Mouse (Mus musculus): ENCODE data around the gene Pkd1l3. TPM values are rescaled to one million over a fixed set of nuclear protein-coding genes. Genes with fewer than 3 reads are reported as not detected.

The Pkd1l3 gene
- polyA plus RNA-seq, 1 experiment from 2014 or later = 0.28 TPM

- H3K27ac ChIP-seq (ENCODE audit: low read depth) = peak overlapping the region; percentile 60
- 63% methylated on average over 3 of the region's 3 CpGs for WGBS (ENCODE audit: insufficient replicate concordance)
- peaks cover 7% of the 10 kb centered on the region; the same call in 1 of the 2 replicates for H3K4me1 ChIP-seq (ENCODE audit: insufficient read depth)
- H3K27me3 ChIP-seq (ENCODE audit: insufficient read depth, low read length) = no peaks in the 10 kb centered on the region
- DNase-seq (no peak), ATAC-seq (peak; percentile 51)
- peak; percentile 82 for TF ChIP-seq EP300 (IDR thresholded peaks at IDR 0.05; ENCODE audit: low read depth)
- TF ChIP-seq CTCF (IDR thresholded peaks at IDR 0.05; ENCODE audit: low read depth) = no peak
- H3K36me3 ChIP-seq (replicated peaks; ENCODE audit: insufficient read depth, low read length) = peaks cover 13% of the 10 kb centered on the region
- peak overlapping the region; percentile 44 for H3K4me2 ChIP-seq (ENCODE audit: low read depth, low read length)
- H3K4me3 ChIP-seq (ENCODE audit: low read depth, low read length) = no peak overlapping the region
- no peaks in the 10 kb centered on the region for H3K9me3 ChIP-seq (ENCODE audit: low read length)
- peak overlapping the region; percentile 48; the same call in 1 of the 2 replicates for H3K9ac ChIP-seq (replicated peaks)
Measured at GRCm38 (mm10) chr8:109591367-109591766, 22.9 kb upstream of the Pkd1l3 start.

GRCm38 (mm10) chr8:109592164-109592563 lies 22.2 kb upstream of the Pkd1l3 start:
- H3K9me3 ChIP-seq (ENCODE audit: low read length) = no peaks in the 10 kb centered on the region
- no peaks in the 10 kb centered on the region for H3K27me3 ChIP-seq (ENCODE audit: insufficient read depth, low read length)
- ATAC-seq (peak; percentile 40), DNase-seq (no peak)
- H3K36me3 ChIP-seq (replicated peaks; ENCODE audit: insufficient read depth, low read length) = peaks cover 13% of the 10 kb centered on the region
- H3K9ac ChIP-seq (replicated peaks) = 0 out of 2 replicates have a peak overlapping the region, but pooled peaks have one; percentile 16
- peaks cover 7% of the 10 kb centered on the region; the same call in 1 of the 2 replicates for H3K4me1 ChIP-seq (ENCODE audit: insufficient read depth)
- 48% methylated on average over 5 of the region's 5 CpGs for WGBS (ENCODE audit: insufficient replicate concordance)
- no peak overlapping the region for H3K4me3 ChIP-seq (ENCODE audit: low read depth, low read length)
- TF ChIP-seq EP300 (IDR thresholded peaks at IDR 0.05; ENCODE audit: low read depth) (no peak), CTCF (IDR thresholded peaks at IDR 0.05; ENCODE audit: low read depth) (no peak)
- peak overlapping the region; percentile 60 for H3K27ac ChIP-seq (ENCODE audit: low read depth)
- peak overlapping the region; percentile 44 for H3K4me2 ChIP-seq (ENCODE audit: low read depth, low read length)

- Histone ChIP-seq H3K9ac (replicated peaks) (no peak overlapping the region), H3K27me3 (ENCODE audit: insufficient read depth, low read length) (no peaks in the 10 kb centered on the region), H3K4me2 (ENCODE audit: low read depth, low read length) (no peak overlapping the region), H3K4me1 (ENCODE audit: insufficient read depth) (peaks cover 7% of the 10 kb centered on the region; the same call in 1 of the 2 replicates), H3K36me3 (replicated peaks; ENCODE audit: insufficient read depth, low read length) (peaks cover 13% of the 10 kb centered on the region), H3K9me3 (ENCODE audit: low read length) (no peaks in the 10 kb centered on the region), H3K27ac (ENCODE audit: low read depth) (no peak overlapping the region), H3K4me3 (ENCODE audit: low read depth, low read length) (no peak overlapping the region)
- peak; percentile 34 for DNase-seq
- ATAC-seq = peak; percentile 35; the same call in 1 of the 2 replicates
- 63% methylated on average over 6 of the region's 6 CpGs for WGBS (ENCODE audit: insufficient replicate concordance)
- TF ChIP-seq CTCF (IDR thresholded peaks at IDR 0.05; ENCODE audit: low read depth) = peak; percentile 76
- no peak for TF ChIP-seq EP300 (IDR thresholded peaks at IDR 0.05; ENCODE audit: low read depth)
Measured at GRCm38 (mm10) chr8:109593117-109593788, 21.1 kb upstream of the Pkd1l3 start.

- H3K9me3 ChIP-seq (ENCODE audit: low read length) = no peaks in the 10 kb centered on the region
- no peak for TF ChIP-seq EP300 (IDR thresholded peaks at IDR 0.05; ENCODE audit: low read depth)
- peak; percentile 95 for TF ChIP-seq CTCF (IDR thresholded peaks at IDR 0.05; ENCODE audit: low read depth)
- 43% methylated on average over 8 of the region's 8 CpGs for WGBS (ENCODE audit: insufficient replicate concordance)
- peak; percentile 37; the same call in 1 of the 2 replicates for ATAC-seq
- H3K27me3 ChIP-seq (ENCODE audit: insufficient read depth, low read length) = no peaks in the 10 kb centered on the region
- peaks cover 7% of the 10 kb centered on the region; the same call in 1 of the 2 replicates for H3K4me1 ChIP-seq (ENCODE audit: insufficient read depth)
- DNase-seq = peak; percentile 82
- H3K4me3 ChIP-seq (ENCODE audit: low read depth, low read length) = no peak overlapping the region
- H3K36me3 ChIP-seq (replicated peaks; ENCODE audit: insufficient read depth, low read length) = peaks cover 19% of the 10 kb centered on the region
- no peak overlapping the region for H3K27ac ChIP-seq (ENCODE audit: low read depth)
- no peak overlapping the region for H3K4me2 ChIP-seq (ENCODE audit: low read depth, low read length)
- H3K9ac ChIP-seq (replicated peaks) = no peak overlapping the region
Measured at GRCm38 (mm10) chr8:109595854-109596253, 18.5 kb upstream of the Pkd1l3 start.

- DNase-seq (no peak), ATAC-seq (no peak)
- no peak overlapping the region for H3K9ac ChIP-seq (replicated peaks)
- 70% methylated on average over 2 of the region's 2 CpGs for WGBS (ENCODE audit: insufficient replicate concordance)
- H3K27me3 ChIP-seq (ENCODE audit: insufficient read depth, low read length) = no peaks in the 10 kb centered on the region
- no peaks in the 10 kb centered on the region for H3K9me3 ChIP-seq (ENCODE audit: low read length)
- H3K27ac ChIP-seq (ENCODE audit: low read depth) = no peak overlapping the region
- H3K4me3 ChIP-seq (ENCODE audit: low read depth, low read length) = no peak overlapping the region
- H3K4me1 ChIP-seq (ENCODE audit: insufficient read depth) = peaks cover 18% of the 10 kb centered on the region
- TF ChIP-seq CTCF (IDR thresholded peaks at IDR 0.05; ENCODE audit: low read depth) = no peak
- TF ChIP-seq EP300 (IDR thresholded peaks at IDR 0.05; ENCODE audit: low read depth) = no peak
- H3K36me3 ChIP-seq (replicated peaks; ENCODE audit: insufficient read depth, low read length) = peaks cover 23% of the 10 kb centered on the region
- H3K4me2 ChIP-seq (ENCODE audit: low read depth, low read length) = no peak overlapping the region
Measured at GRCm38 (mm10) chr8:109606725-109607124, 7.6 kb upstream of the Pkd1l3 start.

- no peaks in the 10 kb centered on the region for H3K9me3 ChIP-seq (ENCODE audit: low read length)
- peak overlapping the region; percentile 99 for H3K4me2 ChIP-seq (ENCODE audit: low read depth, low read length)
- WGBS (ENCODE audit: insufficient replicate concordance) = 4% methylated on average over 12 of the region's 12 CpGs
- peak overlapping the region; percentile 72 for H3K9ac ChIP-seq (replicated peaks)
- peak overlapping the region; percentile 66 for H3K4me3 ChIP-seq (ENCODE audit: low read depth, low read length)
- H3K36me3 ChIP-seq (replicated peaks; ENCODE audit: insufficient read depth, low read length) = peaks cover 16% of the 10 kb centered on the region
- ATAC-seq (no peak), DNase-seq (no peak)
- no peak overlapping the region; the same call in 1 of the 2 replicates for H3K27ac ChIP-seq (ENCODE audit: low read depth)
- H3K27me3 ChIP-seq (ENCODE audit: insufficient read depth, low read length) = no peaks in the 10 kb centered on the region
- H3K4me1 ChIP-seq (ENCODE audit: insufficient read depth) = peaks cover 18% of the 10 kb centered on the region
- TF ChIP-seq CTCF (IDR thresholded peaks at IDR 0.05; ENCODE audit: low read depth) (no peak), EP300 (IDR thresholded peaks at IDR 0.05; ENCODE audit: low read depth) (no peak)
Measured at GRCm38 (mm10) chr8:109607650-109608049, 6.7 kb upstream of the Pkd1l3 start.
